Mouse (Mus musculus) hindbrain, embryonic 13.5 days (tissue): ENCODE measurements around the gene Nlrp4f. TPM values are rescaled to one million over a fixed set of nuclear protein-coding genes. Genes with fewer than 3 reads are reported as not detected.

Experiments used
- ATAC-seq: fragments of 200-750 bp; cut with Nextera tagmentation; 2 replicates; pipeline ENCODE4 v1.8.0; 2017; ENCODE audit warnings: moderate TSS enrichment; ENCODE audit not compliant: low FRiP score
- H3K27ac ChIP-seq: fragments of 300-500 bp; sonication (generic); 2 replicates; pipeline ENCODE4 v1.5.1; 2015; ENCODE audit warnings: inconsistent platforms, mild to moderate bottlenecking, moderate library complexity
- H3K27me3 ChIP-seq: fragments of 300-500 bp; sonication (generic); 2 replicates; pipeline ENCODE4 v1.6.1; 2015; ENCODE audit warnings: mild to moderate bottlenecking, inconsistent platforms
- H3K36me3 ChIP-seq: fragments of 300-500 bp; sonication (generic); 2 replicates; pipeline ENCODE4 v1.6.1; 2015; ENCODE audit warnings: mild to moderate bottlenecking, inconsistent platforms
- H3K4me1 ChIP-seq: fragments of 300-500 bp; sonication (generic); replicated peaks from 2 replicates; pipeline ENCODE4 v1.6.1; 2015; ENCODE audit warnings: inconsistent platforms
- H3K4me2 ChIP-seq: fragments of 300-500 bp; sonication (generic); 2 replicates; pipeline ENCODE4 v1.6.1; 2015; ENCODE audit warnings: inconsistent platforms, mild to moderate bottlenecking, moderate library complexity
- H3K4me3 ChIP-seq: fragments of 300-500 bp; sonication (generic); 2 replicates; pipeline ENCODE4 v1.5.1; 2015; ENCODE audit warnings: mild to moderate bottlenecking, inconsistent platforms
- H3K9ac ChIP-seq: fragments of 300-500 bp; sonication (generic); 2 replicates; pipeline ENCODE4 v1.6.1; 2015; ENCODE audit warnings: mild to moderate bottlenecking, inconsistent platforms
- H3K9me3 ChIP-seq: fragments of 300-500 bp; sonication (generic); 2 replicates; pipeline ENCODE4 v1.6.1; 2016; ENCODE audit warnings: inconsistent platforms
- WGBS: fragments of 180-500 bp; shearing (Covaris S2); methylation state at CpG from one replicate; pipeline ENCODE4 v1.1.7; 2015; 5-methylcytosine and 5-hydroxymethylcytosine counted together
- polyA plus RNA-seq: library from polyadenylated mRNA; unstranded; fragments of >200 nt; fragmentation: Nextera tagmentation; extraction: Ambion mirVana; gene quantifications from 2 replicates; pipeline ENCODE4 v1.2.1, GENCODE M21; 2015

The Nlrp4f gene
- 0.22 TPM in 1 of 2 replicates, not detected in the other for polyA plus RNA-seq

DNA sequence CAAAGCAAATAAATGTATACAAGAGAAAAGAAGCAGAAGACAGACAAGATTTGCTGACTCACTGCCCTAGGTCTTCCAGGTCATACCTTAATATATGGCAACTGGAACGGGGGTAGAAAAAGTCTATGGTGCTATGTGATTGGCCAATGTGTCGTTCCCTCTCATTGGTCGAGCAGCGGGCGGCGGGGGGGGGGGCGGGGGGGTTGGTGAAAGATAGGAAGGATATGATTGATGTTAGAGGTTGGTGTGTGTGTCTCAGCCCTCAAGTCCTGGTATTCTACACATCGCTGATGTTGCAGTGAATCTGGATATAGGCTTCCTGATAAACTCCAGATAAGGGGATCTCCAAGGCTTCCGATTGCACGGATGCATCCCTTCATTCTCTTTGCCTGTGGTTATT, at the start of gene Nlrp4f:
TSS of gene Nlrp4f (minus strand) at position 101 of the 400 bp plus-strand sequence.
- Histone ChIP-seq H3K36me3 (no peaks in the 10 kb centered on the region), H3K4me1 (no peaks in the 10 kb centered on the region), H3K27me3 (no peaks in the 10 kb centered on the region), H3K9ac (no peak within 1 kb of the TSS), H3K4me2 (no peak within 1 kb of the TSS), H3K4me3 (no peak within 1 kb of the TSS), H3K9me3 (peaks cover 16% of the 10 kb centered on the region; the same call in 1 of the 2 replicates), H3K27ac (no peak within 1 kb of the TSS)
- ATAC-seq, result no peak
- WGBS, result 77% methylated on average over 10 of the region's 10 CpGs

DNA sequence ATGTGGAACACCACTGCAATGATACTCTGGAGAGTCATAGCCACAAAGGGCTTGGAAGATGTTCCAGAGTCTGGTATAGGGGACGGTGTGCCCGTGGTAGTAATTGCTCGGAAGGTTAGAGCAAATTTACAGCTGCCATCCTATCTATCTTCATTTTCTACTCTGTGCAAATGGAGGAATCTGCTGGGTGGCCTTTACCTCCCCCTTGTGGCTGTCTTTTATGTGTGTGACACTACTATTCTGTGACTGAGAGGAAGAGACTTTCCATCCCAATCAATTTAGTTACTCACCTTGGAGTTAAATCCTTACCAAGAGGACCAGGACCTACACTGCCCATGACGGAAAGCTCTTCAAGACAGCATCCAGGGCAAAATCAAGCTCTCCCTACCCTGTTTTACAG, 37.5 kb upstream of the Nlrp4f start:
- no peak overlapping the region for H3K9ac ChIP-seq
- H3K9me3 ChIP-seq, result peaks cover 34% of the 10 kb centered on the region
- H3K27ac ChIP-seq, result no peak overlapping the region
- 96% methylated on average over 4 of the region's 4 CpGs for WGBS
- H3K4me2 ChIP-seq, result no peak overlapping the region
- no peak for ATAC-seq
- H3K36me3 ChIP-seq, result peaks cover 29% of the 10 kb centered on the region
- H3K27me3 ChIP-seq, result no peaks in the 10 kb centered on the region
- H3K4me1 ChIP-seq, result peaks cover 18% of the 10 kb centered on the region
- H3K4me3 ChIP-seq, result no peak overlapping the region

DNA sequence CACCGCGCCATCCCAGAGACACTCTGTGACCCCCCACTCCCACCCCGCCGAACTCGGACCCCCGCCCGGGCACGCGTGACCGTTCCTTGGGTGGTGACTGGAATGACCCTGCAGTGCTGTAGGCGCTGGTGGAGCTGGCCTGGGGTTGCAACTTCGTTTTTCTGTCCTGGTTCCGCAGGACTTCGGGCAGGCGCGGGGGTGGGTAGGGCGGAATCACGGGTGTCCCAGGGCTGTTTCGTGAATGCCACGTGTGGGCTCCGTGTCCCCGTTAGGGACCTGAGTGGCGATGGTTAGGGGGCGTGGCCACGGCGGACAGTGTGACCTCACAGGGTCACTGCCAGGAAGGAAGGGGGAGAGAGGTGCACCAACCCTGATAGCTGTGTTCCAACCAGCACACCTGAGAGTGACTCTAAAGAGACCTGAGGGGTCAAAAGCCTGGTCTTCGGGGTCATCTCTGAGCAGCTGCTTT, 36.6 kb upstream of the Nlrp4f start:
- Histone ChIP-seq H3K4me3 (peak overlapping the region; percentile 71), H3K27ac (no peak overlapping the region), H3K9ac (peak overlapping the region; percentile 77; the same call in 1 of the 2 replicates), H3K4me2 (peak overlapping the region; percentile 99), H3K4me1 (peaks cover 18% of the 10 kb centered on the region), H3K27me3 (no peaks in the 10 kb centered on the region), H3K9me3 (peaks cover 29% of the 10 kb centered on the region), H3K36me3 (peaks cover 23% of the 10 kb centered on the region)
- 37% methylated on average over 27 of the region's 27 CpGs for WGBS
- ATAC-seq, result no peak

DNA sequence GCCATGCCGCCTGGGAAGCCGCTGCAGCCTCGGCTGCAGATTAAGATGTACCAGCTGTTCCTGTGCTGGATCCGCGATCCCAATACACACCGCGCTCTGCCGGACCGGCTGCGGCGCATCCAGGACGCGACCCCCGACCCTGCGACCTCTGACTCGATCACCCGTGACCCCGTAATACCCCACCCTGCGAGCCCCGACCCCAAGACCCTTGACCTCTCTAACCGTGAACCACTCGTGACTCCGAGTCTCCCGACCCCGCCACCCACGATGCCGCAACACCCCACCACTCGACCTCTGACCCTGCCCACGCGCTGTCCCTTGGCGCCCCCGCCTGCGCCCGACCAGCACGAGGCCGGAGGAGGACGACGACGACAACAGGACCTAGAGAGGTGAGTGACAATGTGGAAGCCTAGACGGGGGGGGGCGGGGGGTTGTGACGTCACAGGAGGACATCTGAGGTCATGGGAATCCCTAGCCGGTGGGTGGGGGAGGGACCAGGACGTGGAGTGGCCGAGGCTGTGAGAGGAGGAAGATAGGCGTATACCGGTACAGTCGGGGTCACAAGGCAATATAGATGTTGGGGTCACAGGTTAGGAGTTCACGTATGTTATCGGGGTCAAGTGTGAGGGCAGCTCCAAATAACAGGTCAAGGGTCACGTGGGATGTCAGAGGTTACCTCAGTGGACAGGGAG, 36.0 kb upstream of the Nlrp4f start:
- Histone ChIP-seq H3K4me1 (peaks cover 18% of the 10 kb centered on the region), H3K4me2 (peak overlapping the region; percentile 99), H3K27ac (peak overlapping the region; percentile 95), H3K36me3 (peaks cover 20% of the 10 kb centered on the region), H3K9ac (peak overlapping the region; percentile 77), H3K27me3 (no peaks in the 10 kb centered on the region), H3K4me3 (peak overlapping the region; percentile 71), H3K9me3 (peaks cover 33% of the 10 kb centered on the region)
- ATAC-seq, result no peak; the same call in 1 of the 2 replicates
- WGBS, result 4% methylated on average over 51 of the region's 51 CpGs

DNA sequence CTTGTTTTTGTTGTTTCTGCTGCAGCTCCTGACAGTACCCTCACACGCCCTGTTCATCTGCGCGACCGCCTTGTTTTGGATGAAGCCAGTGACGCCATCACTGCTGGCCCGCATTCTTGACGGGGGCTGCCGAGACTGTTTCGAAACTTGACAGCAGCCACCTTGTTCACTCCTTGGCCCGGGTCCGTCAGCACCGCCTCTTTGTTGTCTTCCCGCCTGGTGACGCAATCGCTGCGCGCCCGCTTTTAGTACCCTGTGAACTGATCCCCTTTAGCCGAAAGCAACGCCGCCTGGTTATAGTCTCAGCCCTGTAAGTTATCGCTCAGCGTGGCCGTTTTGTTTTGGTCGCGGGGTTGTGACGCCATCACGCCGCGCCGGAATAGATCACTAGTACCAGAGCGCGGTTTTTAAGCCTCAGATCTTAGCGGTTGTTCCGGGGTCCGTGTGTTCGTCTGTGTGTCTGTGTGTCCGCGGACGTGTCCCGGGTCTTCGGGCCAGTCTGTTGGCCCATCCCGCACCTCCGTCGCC, 35.4 kb upstream of the Nlrp4f start:
- H3K27me3 ChIP-seq, result no peaks in the 10 kb centered on the region
- under 1% methylated on average over 45 of the region's 45 CpGs for WGBS
- peaks cover 31% of the 10 kb centered on the region for H3K9me3 ChIP-seq
- peak overlapping the region; percentile 99 for H3K4me2 ChIP-seq
- H3K4me3 ChIP-seq, result peak overlapping the region; percentile 71
- H3K9ac ChIP-seq, result peak overlapping the region; percentile 77
- ATAC-seq, result peak; percentile 89
- H3K27ac ChIP-seq, result peak overlapping the region; percentile 95
- H3K4me1 ChIP-seq, result peaks cover 18% of the 10 kb centered on the region
- peaks cover 20% of the 10 kb centered on the region for H3K36me3 ChIP-seq

DNA sequence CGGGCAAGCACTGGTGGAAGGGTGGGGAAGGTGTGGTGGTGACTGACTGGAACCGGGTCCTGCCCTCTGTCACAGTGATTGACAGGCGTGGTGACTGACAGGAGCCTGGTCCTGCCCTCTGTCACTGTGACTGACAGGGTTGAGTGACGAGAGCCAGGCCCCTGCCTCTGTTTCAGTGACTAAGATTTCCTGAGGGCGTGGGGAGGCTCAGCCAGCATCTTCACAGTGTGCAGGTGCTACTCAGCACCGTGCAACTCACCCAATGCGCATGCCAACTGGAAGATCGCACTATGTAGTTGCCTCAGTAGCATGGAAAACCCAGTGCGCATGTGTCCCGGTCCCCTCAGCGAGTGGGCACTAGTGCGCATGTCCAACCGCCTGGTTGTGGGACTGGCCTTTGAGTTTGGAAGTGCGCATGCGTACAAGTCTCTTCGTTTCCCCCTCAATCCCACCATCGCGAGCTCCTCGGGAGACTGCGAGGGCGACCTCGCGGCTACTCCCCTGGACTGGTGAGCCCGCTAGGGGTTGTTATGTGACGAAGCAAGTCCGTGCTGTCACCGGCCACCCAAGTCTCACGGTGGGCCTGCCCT, 34.8 kb upstream of the Nlrp4f start:
- H3K9ac ChIP-seq, result peak overlapping the region; percentile 77
- peak; percentile 97 for ATAC-seq
- peaks cover 25% of the 10 kb centered on the region for H3K9me3 ChIP-seq
- no peaks in the 10 kb centered on the region for H3K27me3 ChIP-seq
- peak overlapping the region; percentile 71 for H3K4me3 ChIP-seq
- H3K4me2 ChIP-seq, result peak overlapping the region; percentile 99
- peak overlapping the region; percentile 95 for H3K27ac ChIP-seq
- WGBS, result 1% methylated on average over 28 of the region's 28 CpGs
- peaks cover 18% of the 10 kb centered on the region for H3K4me1 ChIP-seq
- H3K36me3 ChIP-seq, result peaks cover 14% of the 10 kb centered on the region

DNA sequence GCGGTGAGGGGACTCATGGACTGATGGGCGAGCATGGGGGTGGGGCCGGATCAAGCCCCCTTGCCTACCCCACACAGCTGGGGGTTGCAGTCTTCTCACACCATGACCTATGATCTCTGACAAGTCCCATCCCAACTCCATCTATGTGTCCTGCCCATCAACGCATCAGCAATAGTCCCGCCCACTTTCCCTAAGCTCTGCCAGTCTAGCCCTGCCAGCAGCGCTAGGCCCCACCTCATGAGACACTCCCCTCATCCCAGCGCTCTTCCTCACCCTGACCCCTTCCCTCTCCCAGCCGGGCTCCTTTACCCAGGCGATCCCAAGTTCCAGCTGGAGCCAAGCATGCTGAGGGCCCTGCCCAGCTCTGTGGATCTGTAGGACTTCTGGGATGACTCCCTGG, 31.4 kb upstream of the Nlrp4f start:
- Histone ChIP-seq H3K4me3 (no peak overlapping the region), H3K4me1 (peaks cover 11% of the 10 kb centered on the region), H3K36me3 (no peaks in the 10 kb centered on the region), H3K9ac (no peak overlapping the region), H3K27me3 (no peaks in the 10 kb centered on the region), H3K4me2 (no peak overlapping the region), H3K27ac (no peak overlapping the region), H3K9me3 (peaks cover 6% of the 10 kb centered on the region; the same call in 1 of the 2 replicates)
- WGBS, result 73% methylated on average over 9 of the region's 9 CpGs
- no peak for ATAC-seq

DNA sequence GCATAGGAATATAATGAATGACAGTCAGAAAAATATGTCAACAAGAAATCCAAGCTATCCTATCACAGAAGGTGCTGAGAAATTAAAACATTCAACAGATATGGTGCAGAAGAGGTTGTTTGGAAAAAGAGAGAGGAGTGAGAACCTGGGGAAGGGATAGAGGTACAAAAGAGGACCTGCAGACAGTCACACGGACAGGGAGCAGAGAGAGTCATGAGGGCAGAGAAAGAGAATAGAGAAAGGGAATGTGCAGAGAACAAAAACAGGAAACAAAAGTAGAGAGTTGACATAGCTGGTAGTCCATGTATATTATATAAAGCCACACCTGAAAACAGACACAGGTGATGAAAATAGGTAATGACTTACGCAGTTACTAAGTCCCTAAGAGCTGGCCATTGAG, 20.9 kb upstream of the Nlrp4f start:
- H3K9me3 ChIP-seq, result no peaks in the 10 kb centered on the region
- H3K4me2 ChIP-seq, result no peak overlapping the region
- H3K4me3 ChIP-seq, result no peak overlapping the region
- H3K27ac ChIP-seq, result no peak overlapping the region
- no peaks in the 10 kb centered on the region for H3K36me3 ChIP-seq
- H3K9ac ChIP-seq, result no peak overlapping the region
- ATAC-seq, result no peak
- 93% methylated on average over 2 of the region's 2 CpGs for WGBS
- no peaks in the 10 kb centered on the region for H3K27me3 ChIP-seq
- H3K4me1 ChIP-seq, result no peaks in the 10 kb centered on the region

DNA sequence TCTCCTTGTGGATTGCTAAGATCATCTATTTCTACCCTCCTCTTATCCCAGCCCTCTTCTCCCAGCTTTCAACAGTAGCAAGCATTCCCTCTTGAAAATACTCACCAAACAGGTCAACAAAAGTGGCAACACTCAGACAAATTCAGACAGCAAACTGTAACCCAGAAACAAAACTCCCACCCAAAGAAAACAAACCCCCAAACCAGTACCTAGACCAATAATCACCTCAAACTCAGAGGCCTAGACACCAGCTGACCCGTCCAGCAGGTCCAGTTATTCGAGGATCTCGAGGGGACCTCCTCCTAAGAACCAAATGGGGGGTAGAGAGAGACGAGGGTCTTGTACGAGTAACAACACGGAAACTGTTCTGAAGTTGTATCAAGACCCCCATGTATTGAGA, 20.2 kb upstream of the Nlrp4f start:
- no peak overlapping the region for H3K27ac ChIP-seq
- H3K4me3 ChIP-seq, result no peak overlapping the region
- no peak overlapping the region for H3K4me2 ChIP-seq
- H3K9me3 ChIP-seq, result no peaks in the 10 kb centered on the region
- H3K36me3 ChIP-seq, result no peaks in the 10 kb centered on the region
- no peaks in the 10 kb centered on the region for H3K4me1 ChIP-seq
- no peak for ATAC-seq
- WGBS, result 71% methylated on average over 6 of the region's 6 CpGs
- H3K9ac ChIP-seq, result no peak overlapping the region
- H3K27me3 ChIP-seq, result no peaks in the 10 kb centered on the region

DNA sequence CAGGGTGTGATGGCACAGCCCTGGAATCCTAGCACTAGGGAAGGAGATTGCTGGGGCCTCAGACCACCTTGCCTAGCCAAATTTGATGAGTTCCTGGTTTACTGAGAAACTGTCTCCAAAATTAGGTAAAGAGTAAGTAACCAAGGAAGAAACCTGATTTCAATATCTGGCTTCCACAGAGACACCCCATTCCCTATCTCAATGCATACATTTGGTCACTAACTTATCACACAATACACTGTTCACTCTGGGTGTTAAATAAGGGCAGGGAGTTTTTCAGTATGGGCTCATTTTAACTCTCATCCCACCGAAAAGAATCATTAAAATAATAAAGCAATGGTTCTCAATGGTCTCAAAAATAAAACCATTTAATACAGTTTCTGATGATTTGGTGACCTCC, 5.1 kb downstream of the Nlrp4f start:
- H3K9me3 ChIP-seq, result peaks cover 13% of the 10 kb centered on the region; the same call in 1 of the 2 replicates
- H3K27ac ChIP-seq, result no peak overlapping the region
- ATAC-seq, result no peak
- WGBS, result 84% methylated on average over 1 of the region's 1 CpGs
- H3K36me3 ChIP-seq, result no peaks in the 10 kb centered on the region
- no peaks in the 10 kb centered on the region for H3K4me1 ChIP-seq
- no peak overlapping the region for H3K4me2 ChIP-seq
- H3K4me3 ChIP-seq, result no peak overlapping the region
- no peaks in the 10 kb centered on the region for H3K27me3 ChIP-seq
- no peak overlapping the region for H3K9ac ChIP-seq

DNA sequence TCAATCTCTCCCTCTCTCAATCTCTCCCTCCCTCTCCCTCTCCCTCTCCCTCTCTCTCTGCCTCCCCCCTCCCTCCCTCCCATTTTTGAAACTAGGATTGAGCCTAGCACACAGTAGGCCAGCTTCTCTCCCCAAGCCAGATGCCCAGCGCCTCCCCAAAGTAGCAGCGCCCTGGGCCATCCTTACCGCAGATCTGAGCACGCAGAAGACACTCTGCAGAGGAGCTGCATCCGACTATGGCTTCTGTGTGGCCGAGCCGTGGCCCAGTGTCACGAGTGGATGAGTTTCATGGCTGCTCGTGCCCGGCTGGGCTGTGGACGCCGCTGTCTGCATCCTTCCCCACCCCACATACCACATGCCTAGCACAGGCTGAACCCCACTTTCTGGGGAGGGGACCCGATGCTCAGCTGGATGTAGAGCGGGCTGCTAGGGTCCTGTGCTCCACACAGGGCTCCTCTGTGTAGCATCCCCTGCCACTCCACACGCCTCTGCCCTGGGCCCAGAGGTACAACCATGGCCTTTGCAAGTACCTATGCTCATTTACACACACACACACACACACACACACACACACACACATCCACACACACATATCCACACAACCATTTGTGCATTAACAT, 29.2 kb downstream of the Nlrp4f start:
- 0 out of 2 replicates have a peak, but pooled peaks cover 6% of the 10 kb centered on the region for H3K9me3 ChIP-seq
- peak; percentile 69 for ATAC-seq
- H3K4me3 ChIP-seq, result no peak overlapping the region
- H3K4me1 ChIP-seq, result no peaks in the 10 kb centered on the region
- no peaks in the 10 kb centered on the region for H3K36me3 ChIP-seq
- H3K27ac ChIP-seq, result no peak overlapping the region
- no peaks in the 10 kb centered on the region for H3K27me3 ChIP-seq
- 62% methylated on average over 15 of the region's 15 CpGs for WGBS
- no peak overlapping the region for H3K4me2 ChIP-seq
- H3K9ac ChIP-seq, result no peak overlapping the region

DNA sequence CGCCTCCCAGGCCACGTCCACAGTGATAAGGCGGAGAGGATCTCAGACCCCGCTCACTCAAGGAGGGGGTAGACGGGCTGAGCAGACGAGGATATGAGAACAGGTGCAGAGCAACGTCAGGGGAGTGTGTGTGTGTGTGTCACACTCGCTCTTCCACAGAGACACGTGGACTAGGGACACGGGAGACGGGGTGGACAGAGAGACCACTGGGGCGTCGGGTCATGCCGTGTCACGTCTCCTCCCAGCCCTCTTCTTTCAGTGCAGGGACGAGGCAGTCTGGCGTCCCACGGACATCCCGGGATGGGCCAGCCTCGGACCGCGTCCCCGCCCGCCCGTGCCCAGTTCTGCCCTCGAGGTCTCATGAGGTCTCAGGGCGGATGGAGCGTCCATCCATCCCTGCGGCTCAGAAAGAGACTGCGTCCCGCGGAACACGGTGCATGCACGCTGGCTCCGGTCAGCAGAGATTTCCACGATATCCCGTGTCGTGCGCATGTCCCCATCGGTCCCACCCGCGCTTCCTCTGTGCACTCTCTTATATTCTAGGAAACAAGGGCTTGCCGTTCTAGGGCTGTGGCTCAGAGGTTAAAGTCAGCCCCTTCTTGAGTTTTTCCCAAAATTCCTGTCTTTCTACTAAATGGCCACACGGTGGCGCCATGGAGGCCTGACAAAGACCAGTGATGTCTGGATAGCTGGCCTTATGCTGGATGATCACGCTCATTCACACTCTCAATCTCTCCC, 29.9 kb downstream of the Nlrp4f start:
- H3K27ac ChIP-seq, result no peak overlapping the region
- H3K4me2 ChIP-seq, result peak overlapping the region; percentile 61
- WGBS, result 23% methylated on average over 45 of the region's 46 CpGs
- ATAC-seq, result peak; percentile 81
- H3K27me3 ChIP-seq, result no peaks in the 10 kb centered on the region
- H3K9me3 ChIP-seq, result no peaks in the 10 kb centered on the region
- peak overlapping the region; percentile 41 for H3K4me3 ChIP-seq
- no peaks in the 10 kb centered on the region for H3K4me1 ChIP-seq
- H3K9ac ChIP-seq, result peak overlapping the region; percentile 71
- H3K36me3 ChIP-seq, result no peaks in the 10 kb centered on the region
